Mouse (Mus musculus): ENCODE measurements at regions not wholly inside any gene's neighbourhood (a gene's known extent, or its start where the extent isn't known, plus 50 kb on each side); places are given as distances from the start of the nearest gene placed in this dataset.

DNA sequence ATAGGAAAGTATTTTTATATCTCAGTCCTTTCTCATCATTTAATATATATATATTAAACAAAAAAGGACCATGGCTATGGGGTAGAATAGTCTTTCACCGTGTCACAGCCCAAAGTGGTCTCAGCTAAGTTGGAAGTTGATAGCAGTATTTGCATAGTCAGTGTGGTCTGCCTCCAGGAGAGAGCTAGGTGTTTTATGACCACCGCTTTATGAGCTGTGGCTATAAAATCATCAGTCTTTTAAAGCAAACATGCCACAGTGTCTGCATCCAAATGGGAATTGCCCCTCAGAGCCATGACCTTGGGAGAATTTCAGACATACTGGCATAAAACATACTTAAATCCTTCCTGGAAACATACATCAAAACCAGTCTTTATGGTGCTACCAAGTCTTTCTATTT, 140.9 kb upstream of the Cdkn2b start:
- TF ChIP-seq CTCF (IDR thresholded peaks at IDR 0.05; ENCODE audit: control insufficient read depth, insufficient read depth, insufficient read length) (no peak), MYOD1 (IDR thresholded peaks at IDR 0.05; ENCODE audit: control insufficient read depth, insufficient read length, low read depth) (no peak), FOSL1 (IDR thresholded peaks at IDR 0.05; ENCODE audit: insufficient read depth, low read length, poor library complexity, severe bottlenecking) (no peak), USF1 (IDR thresholded peaks at IDR 0.05; ENCODE audit: low read depth) (no peak), MYOG (IDR thresholded peaks at IDR 0.05; ENCODE audit: control insufficient read depth, extremely low read depth, insufficient read length) (no peak)

All from C2C12 (cell line).